Mouse (Mus musculus): Measurements from ENCODE around the gene Col4a2. TPM values are rescaled to one million over a fixed set of nuclear protein-coding genes. Genes with fewer than 3 reads are reported as not detected.
A peak's percentile ranks its signal among the peaks of the same experiment; 100 is the strongest.

Col4a2 gene
- polyA plus RNA-seq, 1 experiment from 2014 or later: 47.2 TPM

DNA sequence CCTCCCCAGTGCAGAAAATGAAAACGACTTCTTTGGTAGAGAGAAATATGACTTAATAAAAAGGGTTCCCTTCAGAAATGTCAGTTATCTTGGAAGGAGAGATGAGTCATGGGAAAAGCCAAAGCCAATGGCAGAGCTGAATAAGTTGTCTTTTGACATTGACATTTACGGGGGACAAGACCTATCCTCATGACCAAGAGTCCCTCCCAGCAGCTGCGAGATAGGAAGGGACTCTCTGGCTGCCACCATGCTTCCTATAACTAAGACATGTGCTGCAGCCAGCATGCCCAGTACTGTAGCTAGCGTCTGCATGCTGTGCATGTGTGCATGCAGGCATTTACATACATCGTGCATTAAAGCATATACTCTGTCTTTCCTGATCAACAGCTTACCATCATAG, 53.6 kb downstream of the Col4a2 start:
- no peaks in the 10 kb centered on the region for H3K4me1 ChIP-seq (replicated peaks; ENCODE audit: control insufficient read depth, insufficient read depth)
- WGBS: 84% methylated on average over 5 of the region's 5 CpGs
- H3K9ac ChIP-seq (ENCODE audit: low read length): no peak overlapping the region
- DNase-seq (ENCODE audit: low spot score) (no peak), ATAC-seq (ENCODE audit: low FRiP score, low TSS enrichment) (no peak)
- H3K9me3 ChIP-seq (ENCODE audit: control insufficient read depth, low read length): no peaks in the 10 kb centered on the region
- no peaks in the 10 kb centered on the region for H3K27me3 ChIP-seq (ENCODE audit: control insufficient read depth, insufficient read depth, low read length)
- TF ChIP-seq EP300 (optimal IDR thresholded peaks at IDR 0.05): no peak
- no peak for TF ChIP-seq CTCF (IDR thresholded peaks at IDR 0.05; ENCODE audit: low read depth)
- H3K36me3 ChIP-seq (ENCODE audit: control insufficient read depth, insufficient read depth, low read length): no peaks in the 10 kb centered on the region
- H3K4me2 ChIP-seq (replicated peaks; ENCODE audit: low read depth): no peak overlapping the region
- H3K27ac ChIP-seq (replicated peaks): no peak overlapping the region
- H3K4me3 ChIP-seq (ENCODE audit: low read depth, low read length): no peak overlapping the region

GRCm38 (mm10) chr8:11366741-11367140, 54.1 kb downstream of the Col4a2 start:
- Histone ChIP-seq H3K27me3 (ENCODE audit: control insufficient read depth, insufficient read depth, low read length) (no peaks in the 10 kb centered on the region), H3K4me1 (replicated peaks; ENCODE audit: control insufficient read depth, insufficient read depth) (no peaks in the 10 kb centered on the region), H3K4me3 (ENCODE audit: low read depth, low read length) (no peak overlapping the region), H3K9ac (ENCODE audit: low read length) (no peak overlapping the region), H3K9me3 (ENCODE audit: control insufficient read depth, low read length) (no peaks in the 10 kb centered on the region), H3K4me2 (replicated peaks; ENCODE audit: low read depth) (no peak overlapping the region), H3K27ac (replicated peaks) (no peak overlapping the region), H3K36me3 (ENCODE audit: control insufficient read depth, insufficient read depth, low read length) (no peaks in the 10 kb centered on the region)
- ATAC-seq (ENCODE audit: low FRiP score, low TSS enrichment): no peak
- no peak for TF ChIP-seq EP300 (optimal IDR thresholded peaks at IDR 0.05)
- no peak for TF ChIP-seq CTCF (IDR thresholded peaks at IDR 0.05; ENCODE audit: low read depth)
- no peak for DNase-seq (ENCODE audit: low spot score)
- WGBS: 58% methylated on average over 4 of the region's 4 CpGs

DNA sequence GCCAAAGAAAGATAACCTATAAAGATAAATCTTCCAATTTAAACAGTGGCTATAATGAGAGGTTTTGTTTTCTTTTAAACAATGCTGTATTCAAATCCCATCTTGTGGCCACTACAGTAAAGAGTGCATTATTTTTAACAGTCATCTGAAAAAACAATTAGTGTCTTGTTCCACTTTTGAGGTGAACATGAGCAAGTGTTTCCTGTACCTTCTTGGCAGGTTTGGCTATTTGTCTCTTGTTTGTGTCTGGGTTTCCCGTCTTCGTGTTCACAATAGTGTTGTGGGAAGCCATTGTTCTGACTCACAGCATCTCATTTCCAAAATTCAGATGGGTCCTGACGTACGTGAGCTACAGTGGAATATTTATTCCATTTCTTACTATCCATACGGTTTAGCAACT, 55.1 kb downstream of the Col4a2 start:
- H3K4me2 ChIP-seq (replicated peaks; ENCODE audit: low read depth): no peak overlapping the region
- DNase-seq (ENCODE audit: low spot score) (no peak), ATAC-seq (ENCODE audit: low FRiP score, low TSS enrichment) (no peak)
- H3K4me3 ChIP-seq (ENCODE audit: low read depth, low read length): no peak overlapping the region
- H3K27me3 ChIP-seq (ENCODE audit: control insufficient read depth, insufficient read depth, low read length): no peaks in the 10 kb centered on the region
- no peaks in the 10 kb centered on the region for H3K36me3 ChIP-seq (ENCODE audit: control insufficient read depth, insufficient read depth, low read length)
- no peaks in the 10 kb centered on the region for H3K4me1 ChIP-seq (replicated peaks; ENCODE audit: control insufficient read depth, insufficient read depth)
- WGBS: 79% methylated on average over 5 of the region's 5 CpGs
- TF ChIP-seq CTCF (IDR thresholded peaks at IDR 0.05; ENCODE audit: low read depth): no peak
- no peak for TF ChIP-seq EP300 (optimal IDR thresholded peaks at IDR 0.05)
- H3K9ac ChIP-seq (ENCODE audit: low read length): no peak overlapping the region
- H3K27ac ChIP-seq (replicated peaks): no peak overlapping the region
- no peaks in the 10 kb centered on the region for H3K9me3 ChIP-seq (ENCODE audit: control insufficient read depth, low read length)

- Histone ChIP-seq H3K4me3 (ENCODE audit: low read depth, low read length) (no peak overlapping the region), H3K36me3 (ENCODE audit: control insufficient read depth, insufficient read depth, low read length) (no peaks in the 10 kb centered on the region), H3K27ac (replicated peaks) (peak overlapping the region; percentile 74; the same call in 1 of the 2 replicates), H3K27me3 (ENCODE audit: control insufficient read depth, insufficient read depth, low read length) (no peaks in the 10 kb centered on the region), H3K4me2 (replicated peaks; ENCODE audit: low read depth) (no peak overlapping the region), H3K9ac (ENCODE audit: low read length) (no peak overlapping the region), H3K9me3 (ENCODE audit: control insufficient read depth, low read length) (no peaks in the 10 kb centered on the region), H3K4me1 (replicated peaks; ENCODE audit: control insufficient read depth, insufficient read depth) (no peaks in the 10 kb centered on the region)
- ATAC-seq (ENCODE audit: low FRiP score, low TSS enrichment) (peak; percentile 75), DNase-seq (ENCODE audit: low spot score) (peak; percentile 43)
- TF ChIP-seq EP300 (optimal IDR thresholded peaks at IDR 0.05): no peak
- no peak for TF ChIP-seq CTCF (IDR thresholded peaks at IDR 0.05; ENCODE audit: low read depth)
- 72% methylated on average over 19 of the region's 19 CpGs for WGBS
These were observed 57.1 kb downstream of the Col4a2 start for GRCm38 (mm10) chr8:11369526-11370203.

DNA sequence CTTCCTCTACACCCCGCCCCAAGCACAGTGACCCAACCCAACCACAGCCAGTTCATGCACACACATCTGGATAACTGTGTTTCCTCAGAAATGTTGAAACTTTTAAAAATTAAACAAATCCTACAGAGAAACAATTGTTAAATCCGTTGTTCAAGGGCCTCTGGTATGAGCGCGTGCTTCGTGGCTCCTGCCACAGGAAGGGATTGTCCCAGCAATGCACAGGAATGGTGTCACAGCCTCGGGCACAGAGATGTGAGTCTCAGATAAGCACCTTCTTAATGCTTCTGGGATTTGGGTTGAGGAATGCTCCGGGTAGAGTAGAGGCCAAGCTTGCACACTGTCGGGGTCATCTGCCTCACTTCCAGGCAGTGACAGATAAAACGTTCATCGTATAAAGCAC, 58.7 kb downstream of the Col4a2 start:
- no peak for TF ChIP-seq EP300 (optimal IDR thresholded peaks at IDR 0.05)
- TF ChIP-seq CTCF (IDR thresholded peaks at IDR 0.05; ENCODE audit: low read depth): no peak
- 62% methylated on average over 10 of the region's 10 CpGs for WGBS

GRCm38 (mm10) chr8:11372080-11372479, 59.5 kb downstream of the Col4a2 start:
- peak; percentile 61 for ATAC-seq (ENCODE audit: low FRiP score, low TSS enrichment)
- no peaks in the 10 kb centered on the region for H3K36me3 ChIP-seq (ENCODE audit: control insufficient read depth, insufficient read depth, low read length)

More for the DNA sequence above, 58.7 kb downstream of the Col4a2 start:
- H3K4me1 ChIP-seq (replicated peaks; ENCODE audit: control insufficient read depth, insufficient read depth): no peaks in the 10 kb centered on the region; the same call in 1 of the 2 replicates
- H3K9me3 ChIP-seq (ENCODE audit: control insufficient read depth, low read length): no peaks in the 10 kb centered on the region
- peak overlapping the region; percentile 35; the same call in 1 of the 2 replicates for H3K27ac ChIP-seq (replicated peaks)
- no peak for ATAC-seq (ENCODE audit: low FRiP score, low TSS enrichment)
- no peak for DNase-seq (ENCODE audit: low spot score)
- H3K4me2 ChIP-seq (replicated peaks; ENCODE audit: low read depth): no peak overlapping the region
- no peaks in the 10 kb centered on the region for H3K36me3 ChIP-seq (ENCODE audit: control insufficient read depth, insufficient read depth, low read length)
- H3K9ac ChIP-seq (ENCODE audit: low read length): no peak overlapping the region
- no peaks in the 10 kb centered on the region for H3K27me3 ChIP-seq (ENCODE audit: control insufficient read depth, insufficient read depth, low read length)
- no peak overlapping the region for H3K4me3 ChIP-seq (ENCODE audit: low read depth, low read length)

More at GRCm38 (mm10) chr8:11372080-11372479, 59.5 kb downstream of the Col4a2 start:
- Histone ChIP-seq H3K9ac (ENCODE audit: low read length) (no peak overlapping the region), H3K4me1 (replicated peaks; ENCODE audit: control insufficient read depth, insufficient read depth) (no peaks in the 10 kb centered on the region; the same call in 1 of the 2 replicates), H3K9me3 (ENCODE audit: control insufficient read depth, low read length) (no peaks in the 10 kb centered on the region), H3K4me2 (replicated peaks; ENCODE audit: low read depth) (no peak overlapping the region), H3K27me3 (ENCODE audit: control insufficient read depth, insufficient read depth, low read length) (no peaks in the 10 kb centered on the region), H3K27ac (replicated peaks) (peak overlapping the region; percentile 35; the same call in 1 of the 2 replicates), H3K4me3 (ENCODE audit: low read depth, low read length) (no peak overlapping the region)
- no peak for DNase-seq (ENCODE audit: low spot score)
- TF ChIP-seq EP300 (optimal IDR thresholded peaks at IDR 0.05) (no peak), CTCF (IDR thresholded peaks at IDR 0.05; ENCODE audit: low read depth) (no peak)
- 65% methylated on average over 8 of the region's 8 CpGs for WGBS
